Mouse (Mus musculus) forebrain, embryonic 14.5 days (tissue): ENCODE data around the gene Pheta1. TPM values are rescaled to one million over a fixed set of nuclear protein-coding genes. Genes with fewer than 3 reads are reported as not detected.
A peak's percentile ranks its signal among the peaks of the same experiment; 100 is the strongest.

Experiments
- ATAC-seq: fragments of 200-750 bp; cut with Nextera tagmentation; 2 replicates; pipeline ENCODE4 v1.8.0; 2017; ENCODE audit warnings: mild to moderate bottlenecking, moderate library complexity
- DNase-seq: peaks from one replicate; pipeline ENCODE4 v3.0.0-alpha.2; 2015; ENCODE audit warnings: low spot score
- H3K27ac ChIP-seq: fragments of 300-500 bp; sonication (generic); 2 replicates; pipeline ENCODE4 v1.5.1; 2014; ENCODE audit warnings: low read depth, mild to moderate bottlenecking, control low read depth, low read length, moderate library complexity
- H3K27me3 ChIP-seq: fragments of 300-500 bp; sonication (generic); replicated peaks from 2 replicates; pipeline ENCODE4 v1.6.1; 2014; ENCODE audit warnings: low read length, control low read depth, mixed read lengths; ENCODE audit not compliant: control insufficient read depth, insufficient read depth
- H3K36me3 ChIP-seq: fragments of 300-500 bp; sonication (generic); 2 replicates; pipeline ENCODE4 v1.6.1; 2014; ENCODE audit warnings: low read length, control low read depth; ENCODE audit not compliant: control insufficient read depth, insufficient read depth
- H3K4me1 ChIP-seq: fragments of 300-500 bp; sonication (generic); 2 replicates; pipeline ENCODE4 v1.6.1; 2014; ENCODE audit warnings: antibody characterized with exemption, low read length, control low read depth; ENCODE audit not compliant: control insufficient read depth, insufficient read depth
- H3K4me2 ChIP-seq: fragments of 300-500 bp; sonication (generic); 2 replicates; pipeline ENCODE4 v1.6.1; 2014; ENCODE audit warnings: mild to moderate bottlenecking, control low read depth, low read length
- H3K4me3 ChIP-seq: fragments of 300-500 bp; sonication (generic); 2 replicates; pipeline ENCODE4 v1.5.1; 2014; ENCODE audit warnings: low read depth, low read length, control low read depth
- H3K9ac ChIP-seq: fragments of 300-500 bp; sonication (generic); 2 replicates; pipeline ENCODE4 v1.6.1; 2014; ENCODE audit warnings: mild to moderate bottlenecking, low read length, control low read depth, moderate library complexity
- H3K9me3 ChIP-seq: fragments of 300-500 bp; sonication (generic); replicated peaks from 2 replicates; pipeline ENCODE4 v1.6.1; 2016; ENCODE audit warnings: low read length, control low read depth, mixed read lengths; ENCODE audit not compliant: control insufficient read depth
- WGBS: fragments of 180-500 bp; shearing (Covaris S2); extraction: QIAGEN DNeasy Blood & Tissue Kit; methylation state at CpG from one replicate; pipeline ENCODE4 v1.1.7; 2014; 5-methylcytosine and 5-hydroxymethylcytosine counted together
- polyA plus RNA-seq: library from polyadenylated mRNA; unstranded; fragments of >200 nt; fragmentation: Nextera tagmentation; extraction: Ambion mirVana; gene quantifications from 2 replicates; pipeline ENCODE4 v1.2.1, GENCODE M21; 2014

Gene Pheta1
- polyA plus RNA-seq, 1 experiment from 2014 or later: 34.7 TPM

DNA sequence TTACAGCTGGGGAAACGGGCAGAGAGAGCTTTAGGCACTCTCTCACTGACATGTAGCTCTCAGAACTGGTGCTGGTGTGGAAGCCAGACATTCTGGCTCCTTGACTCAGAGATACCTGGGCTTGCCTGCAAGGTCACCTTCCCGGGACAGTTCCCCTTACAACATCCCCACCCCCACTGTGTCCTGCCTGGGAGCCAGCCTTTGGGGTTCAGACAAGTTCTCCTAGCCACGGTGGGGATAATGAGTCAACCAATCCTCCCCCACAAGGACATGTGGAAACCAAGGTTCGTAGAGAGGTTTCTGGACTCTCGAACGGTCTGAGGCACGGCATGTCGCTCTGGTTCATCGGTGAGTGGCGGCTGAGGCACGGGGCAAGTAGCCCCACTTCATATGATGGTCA, 8.0 kb downstream of the Pheta1 start:
- Histone ChIP-seq H3K4me1 (no peaks in the 10 kb centered on the region), H3K27me3 (no peaks in the 10 kb centered on the region), H3K36me3 (peaks cover 36% of the 10 kb centered on the region), H3K4me2 (no peak overlapping the region), H3K9me3 (no peaks in the 10 kb centered on the region), H3K9ac (no peak overlapping the region), H3K27ac (no peak overlapping the region), H3K4me3 (no peak overlapping the region)
- 88% methylated on average over 11 of the region's 11 CpGs for WGBS
- DNase-seq (no peak), ATAC-seq (no peak)

DNA sequence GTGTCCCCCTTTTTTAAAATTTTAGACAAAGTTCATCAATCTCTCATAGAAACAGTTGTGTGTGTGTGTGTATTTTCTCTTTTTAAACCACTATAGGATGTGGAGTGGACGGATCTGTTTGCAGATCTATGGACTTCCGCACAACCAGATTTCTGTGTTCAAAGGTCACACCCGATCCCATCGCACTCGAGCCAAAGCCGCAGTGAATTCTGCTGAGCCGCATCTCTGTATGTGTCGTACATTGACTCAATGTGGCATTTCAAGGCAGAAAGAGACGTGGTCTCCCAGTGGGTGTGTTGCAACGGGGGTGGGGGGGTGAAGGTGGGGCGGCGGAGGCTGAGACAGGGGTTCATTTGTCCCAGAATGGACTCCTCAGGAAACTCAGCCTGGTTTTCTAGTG, 9.6 kb downstream of the Pheta1 start:
- ATAC-seq (no peak), DNase-seq (no peak)
- H3K4me2 ChIP-seq: no peak overlapping the region
- H3K27me3 ChIP-seq: no peaks in the 10 kb centered on the region
- peaks cover 20% of the 10 kb centered on the region for H3K36me3 ChIP-seq
- WGBS: 93% methylated on average over 12 of the region's 12 CpGs
- H3K9me3 ChIP-seq: no peaks in the 10 kb centered on the region
- no peak overlapping the region for H3K4me3 ChIP-seq
- no peak overlapping the region for H3K9ac ChIP-seq
- no peaks in the 10 kb centered on the region for H3K4me1 ChIP-seq
- no peak overlapping the region for H3K27ac ChIP-seq

DNA sequence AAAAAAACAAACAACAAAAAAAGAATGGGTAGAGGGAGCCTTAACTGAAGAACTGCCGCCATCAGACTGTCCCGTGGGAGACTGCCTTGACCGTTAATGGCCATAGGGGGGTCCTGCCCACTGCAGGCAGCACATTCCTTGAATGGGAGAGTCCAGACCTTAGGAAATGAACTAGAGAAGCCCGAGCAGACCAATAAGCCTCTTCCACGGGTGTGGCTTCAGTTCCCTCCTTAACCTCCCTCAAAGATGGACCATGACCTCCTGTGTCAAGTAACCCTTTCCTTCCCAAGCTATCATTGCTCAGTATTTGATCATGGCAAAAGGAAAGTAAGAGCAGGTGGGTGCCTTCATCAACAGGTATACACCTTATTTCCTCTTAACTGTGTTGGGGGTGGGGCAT, 13.2 kb downstream of the Pheta1 start:
- no peak overlapping the region for H3K4me3 ChIP-seq
- no peaks in the 10 kb centered on the region for H3K9me3 ChIP-seq
- 72% methylated on average over 5 of the region's 5 CpGs for WGBS

DNA sequence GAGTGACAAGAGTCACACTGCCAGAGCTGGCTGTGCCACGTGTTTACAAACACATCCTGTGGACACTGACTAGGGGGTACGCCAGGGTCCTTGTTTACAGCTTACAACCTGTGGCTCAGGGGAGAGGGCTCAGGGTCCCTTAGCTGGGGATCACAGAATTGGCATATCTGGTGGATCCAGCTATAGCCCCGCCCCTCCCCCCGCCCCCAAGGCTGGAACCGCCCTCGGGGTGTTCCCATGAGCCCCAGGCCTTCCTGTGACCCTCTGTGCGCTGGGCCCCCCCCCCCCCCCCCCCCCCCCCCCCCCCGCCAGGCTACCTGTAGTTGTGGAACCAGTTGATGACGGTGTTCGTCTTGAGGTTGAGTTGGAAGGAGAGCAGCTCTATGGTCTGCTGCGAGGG, 15.5 kb downstream of the Pheta1 start:
- Histone ChIP-seq H3K9ac (no peak overlapping the region), H3K4me3 (no peak overlapping the region), H3K27ac (no peak overlapping the region), H3K9me3 (no peaks in the 10 kb centered on the region), H3K4me1 (no peaks in the 10 kb centered on the region), H3K4me2 (no peak overlapping the region), H3K36me3 (peaks cover 9% of the 10 kb centered on the region; the same call in 1 of the 2 replicates), H3K27me3 (no peaks in the 10 kb centered on the region)
- 13% methylated on average over 9 of the region's 11 CpGs for WGBS
- no peak for DNase-seq
- no peak for ATAC-seq

More for the DNA sequence above, 13.2 kb downstream of the Pheta1 start:
- no peak overlapping the region for H3K4me2 ChIP-seq
- H3K9ac ChIP-seq: no peak overlapping the region
- DNase-seq (no peak), ATAC-seq (no peak)
- H3K27me3 ChIP-seq: no peaks in the 10 kb centered on the region
- H3K4me1 ChIP-seq: no peaks in the 10 kb centered on the region
- peaks cover 8% of the 10 kb centered on the region; the same call in 1 of the 2 replicates for H3K36me3 ChIP-seq
- H3K27ac ChIP-seq: no peak overlapping the region

DNA sequence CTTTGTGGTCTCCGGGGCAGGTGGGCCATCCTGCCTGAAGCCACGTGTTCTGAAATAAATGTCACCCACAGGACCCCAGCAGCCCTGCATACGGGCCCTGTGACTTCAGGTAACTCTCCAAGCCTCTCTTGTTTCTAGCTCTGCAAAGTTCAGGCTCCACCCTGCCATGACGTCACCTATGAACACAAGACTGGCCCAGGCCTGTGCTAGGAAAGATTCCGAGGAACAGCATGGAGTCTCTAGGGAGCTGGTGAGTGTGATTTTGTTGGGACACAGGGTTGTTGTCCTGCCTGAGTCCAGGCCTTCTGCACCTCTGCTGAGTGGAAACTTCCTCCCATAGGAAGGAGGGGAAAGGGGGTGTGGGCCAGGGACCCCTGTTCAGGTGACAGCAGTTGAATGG, 19.2 kb downstream of the Pheta1 start:
- no peaks in the 10 kb centered on the region for H3K4me1 ChIP-seq
- H3K9ac ChIP-seq: no peak overlapping the region
- no peak overlapping the region for H3K4me2 ChIP-seq
- H3K9me3 ChIP-seq: no peaks in the 10 kb centered on the region
- ATAC-seq (no peak), DNase-seq (no peak)
- WGBS: 69% methylated on average over 5 of the region's 5 CpGs
- no peak overlapping the region for H3K27ac ChIP-seq
- H3K36me3 ChIP-seq: peaks cover 11% of the 10 kb centered on the region; the same call in 1 of the 2 replicates
- no peak overlapping the region for H3K4me3 ChIP-seq
- no peaks in the 10 kb centered on the region for H3K27me3 ChIP-seq

DNA sequence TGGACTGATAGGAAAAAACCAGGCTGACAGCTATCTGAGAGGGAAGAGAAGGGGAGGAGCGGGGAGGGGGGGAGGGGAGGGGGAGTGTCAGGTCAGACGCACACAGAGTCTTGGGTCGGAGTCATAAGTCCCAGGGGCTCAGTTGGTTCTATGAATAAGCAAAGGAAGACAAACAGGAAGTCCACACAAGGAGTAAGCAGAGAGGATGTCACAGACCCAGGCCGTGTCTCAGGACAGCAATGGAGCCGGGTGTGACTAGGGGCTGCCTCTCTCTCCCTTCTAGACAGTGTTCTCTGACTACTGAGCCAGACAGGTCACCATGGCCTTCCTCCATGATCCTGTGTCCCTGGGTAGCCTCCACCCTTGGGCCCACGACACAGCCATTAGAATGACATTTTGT, 22.0 kb downstream of the Pheta1 start:
- Histone ChIP-seq H3K9ac (no peak overlapping the region), H3K4me1 (no peaks in the 10 kb centered on the region), H3K9me3 (no peaks in the 10 kb centered on the region), H3K36me3 (peaks cover 11% of the 10 kb centered on the region; the same call in 1 of the 2 replicates), H3K4me3 (no peak overlapping the region), H3K27me3 (no peaks in the 10 kb centered on the region), H3K27ac (no peak overlapping the region), H3K4me2 (no peak overlapping the region)
- ATAC-seq (no peak), DNase-seq (no peak)
- WGBS: 86% methylated on average over 6 of the region's 6 CpGs

DNA sequence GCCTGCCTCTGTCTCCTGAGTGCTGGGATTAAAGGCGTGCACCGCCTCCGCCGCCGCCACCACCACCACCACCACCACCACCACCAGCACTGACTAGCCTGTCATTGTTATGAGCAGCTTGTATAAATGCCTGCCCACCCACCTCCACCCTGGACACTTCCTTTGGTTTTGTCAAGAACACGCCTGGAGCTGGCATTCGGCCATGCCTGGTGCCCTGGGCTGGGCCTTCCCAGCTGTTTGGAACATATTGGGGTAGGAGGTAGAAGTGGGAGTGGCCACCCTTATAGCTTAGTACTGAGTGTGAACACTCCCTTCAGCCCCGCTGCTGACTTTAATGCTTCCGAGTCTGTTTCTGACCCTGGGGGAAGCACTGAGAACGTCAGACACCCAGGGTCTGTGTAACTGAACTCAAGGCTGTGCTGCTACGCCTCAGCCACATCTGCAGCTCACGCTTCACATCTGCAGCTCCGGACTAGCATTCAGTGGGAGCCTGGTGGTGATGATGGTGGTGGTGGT, 22.8 kb downstream of the Pheta1 start:
- no peaks in the 10 kb centered on the region for H3K9me3 ChIP-seq
- H3K4me2 ChIP-seq: no peak overlapping the region
- H3K27me3 ChIP-seq: no peaks in the 10 kb centered on the region
- no peaks in the 10 kb centered on the region for H3K4me1 ChIP-seq
- 87% methylated on average over 13 of the region's 13 CpGs for WGBS
- no peak for ATAC-seq
- no peak for DNase-seq
- H3K27ac ChIP-seq: no peak overlapping the region
- no peak overlapping the region for H3K4me3 ChIP-seq
- H3K36me3 ChIP-seq: peaks cover 11% of the 10 kb centered on the region; the same call in 1 of the 2 replicates
- no peak overlapping the region for H3K9ac ChIP-seq

DNA sequence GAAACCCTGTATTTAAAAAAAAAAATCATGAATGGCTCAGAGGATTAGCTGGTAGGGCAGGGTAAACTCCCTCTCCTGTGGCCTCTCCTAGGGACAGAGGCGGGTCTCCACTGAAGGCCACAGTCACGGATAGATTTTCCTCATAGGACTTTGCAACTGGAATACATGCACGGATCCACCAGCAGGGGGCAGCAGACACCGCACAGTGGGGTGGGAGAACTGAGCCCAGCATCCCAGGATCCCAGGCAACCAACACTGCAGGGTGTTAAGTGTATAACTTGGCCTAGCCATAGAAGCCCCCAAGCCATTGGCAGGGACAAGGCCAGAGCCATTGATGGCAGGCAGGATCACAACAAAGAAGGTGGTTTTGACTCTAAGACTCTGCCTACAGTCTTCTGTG, 23.4 kb downstream of the Pheta1 start:
- H3K27ac ChIP-seq: no peak overlapping the region
- no peaks in the 10 kb centered on the region for H3K9me3 ChIP-seq
- no peaks in the 10 kb centered on the region for H3K4me1 ChIP-seq
- DNase-seq: peak; percentile 90
- no peak overlapping the region for H3K4me2 ChIP-seq
- peak; percentile 82 for ATAC-seq
- H3K27me3 ChIP-seq: no peaks in the 10 kb centered on the region
- no peak overlapping the region for H3K4me3 ChIP-seq
- WGBS: 4% methylated on average over 4 of the region's 4 CpGs
- H3K9ac ChIP-seq: no peak overlapping the region
- H3K36me3 ChIP-seq: peaks cover 14% of the 10 kb centered on the region; the same call in 1 of the 2 replicates

DNA sequence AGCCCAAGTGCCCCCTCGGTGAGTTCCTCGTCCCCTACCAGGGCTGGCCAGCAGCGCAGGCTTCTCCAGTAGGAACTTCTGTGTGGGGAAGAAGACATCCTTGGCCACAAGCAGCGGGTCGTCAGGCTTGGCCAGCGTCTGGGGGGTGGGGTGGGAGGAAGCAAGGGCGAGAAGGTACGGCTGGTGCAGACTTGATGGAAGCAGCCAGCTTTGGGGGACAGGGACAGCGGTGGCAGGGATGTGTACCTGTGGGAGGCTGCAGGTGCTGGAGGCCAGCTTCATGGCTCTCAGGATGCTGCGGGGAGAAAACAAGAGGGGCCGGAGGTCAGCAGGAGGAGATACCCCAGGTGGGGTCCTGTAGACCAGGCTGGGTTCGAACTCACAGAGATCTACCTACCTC, 26.3 kb downstream of the Pheta1 start:
- no peak overlapping the region for H3K9ac ChIP-seq
- H3K4me2 ChIP-seq: no peak overlapping the region
- no peak for DNase-seq
- ATAC-seq: no peak
- H3K9me3 ChIP-seq: no peaks in the 10 kb centered on the region
- no peak overlapping the region for H3K27ac ChIP-seq
- WGBS: 92% methylated on average over 12 of the region's 12 CpGs
- no peak overlapping the region for H3K4me3 ChIP-seq
- H3K36me3 ChIP-seq: 0 out of 2 replicates have a peak, but pooled peaks cover 6% of the 10 kb centered on the region
- no peaks in the 10 kb centered on the region for H3K27me3 ChIP-seq
- no peaks in the 10 kb centered on the region for H3K4me1 ChIP-seq
